Mouse (Mus musculus) adrenal gland (tissue): ENCODE results near the gene P2rx2.

Experiments
- intact Hi-C: fragments of 180-260 bp; cut with DNase I; formaldehyde crosslinking; loops from one replicate; pipeline ENCODE4 v1.15.1; 2025
- long read RNA-seq, 2 experiments: library from polyadenylated mRNA; unstranded; transcript quantifications; one replicate each; pipeline ENCODE4 v2.0.0; 2020; ENCODE audit warnings: borderline replicate concordance in 1 of 2; ENCODE audit not compliant: insufficient replicate concordance in 1 of 2

The P2rx2 gene
- long read RNA-seq, experiment 1: 0 reads
- long read RNA-seq, experiment 2, partial matches to known transcripts: 0 of 2 reads
- long read RNA-seq, experiment 2, other reads (novel, unspliced or antisense): 0 of 2 reads

DNA sequence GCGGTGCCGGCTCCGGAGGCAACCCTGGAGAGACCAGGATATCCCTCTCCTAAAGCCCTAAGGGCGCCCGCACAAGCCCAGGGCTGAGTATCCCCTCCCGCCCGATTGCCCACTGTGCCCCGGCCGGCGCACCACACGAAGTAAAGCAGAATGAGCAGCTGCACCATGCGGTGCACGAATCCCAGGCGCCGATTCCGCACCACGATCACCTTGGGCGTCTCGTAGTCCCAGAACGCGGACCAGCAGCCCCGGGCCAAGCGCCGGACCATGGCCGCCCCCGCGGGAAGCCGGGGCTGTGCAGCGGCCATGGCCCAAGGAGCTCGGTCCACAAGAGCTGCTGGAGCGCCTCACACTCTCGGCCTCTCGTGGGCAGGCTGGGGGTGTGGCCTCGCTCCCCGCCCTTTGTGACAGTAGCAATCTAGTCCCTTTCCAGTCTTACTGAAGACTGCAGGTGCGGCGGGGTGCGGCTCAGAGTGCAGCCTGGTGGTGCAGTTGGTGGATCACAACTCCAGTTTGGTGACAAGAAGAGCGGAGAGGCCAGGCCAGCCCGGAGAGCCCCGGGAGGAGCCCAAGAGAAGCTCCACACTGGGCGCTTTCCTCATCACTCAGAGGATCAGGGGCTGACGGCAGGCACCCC, at the start of gene P2rx2:
Gene P2rx2, minus strand, starts transcription at position 565 of the 637 bp plus-strand sequence.
- intact Hi-C loops: no loop called here

DNA sequence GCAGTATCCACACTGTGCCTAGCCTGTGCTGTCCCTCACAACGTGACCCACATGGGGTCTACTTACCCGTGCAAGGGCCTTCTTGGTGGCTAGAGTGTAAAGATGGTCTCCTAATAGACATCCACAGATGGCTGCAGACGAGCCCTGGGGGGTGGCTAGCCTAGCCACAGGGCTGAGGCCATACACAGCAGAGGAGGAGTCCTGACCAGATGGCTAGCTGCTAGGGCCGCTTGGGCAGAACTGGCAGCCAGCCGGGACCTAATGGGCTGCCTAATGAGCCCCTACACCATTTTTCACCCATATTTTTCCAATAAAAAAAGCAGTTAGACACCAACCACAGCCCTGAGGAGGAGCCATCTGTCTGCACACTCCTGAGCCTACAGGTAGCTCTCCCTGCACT, 49.7 kb upstream of the P2rx2 start:
- intact Hi-C loops: no loop called here

DNA sequence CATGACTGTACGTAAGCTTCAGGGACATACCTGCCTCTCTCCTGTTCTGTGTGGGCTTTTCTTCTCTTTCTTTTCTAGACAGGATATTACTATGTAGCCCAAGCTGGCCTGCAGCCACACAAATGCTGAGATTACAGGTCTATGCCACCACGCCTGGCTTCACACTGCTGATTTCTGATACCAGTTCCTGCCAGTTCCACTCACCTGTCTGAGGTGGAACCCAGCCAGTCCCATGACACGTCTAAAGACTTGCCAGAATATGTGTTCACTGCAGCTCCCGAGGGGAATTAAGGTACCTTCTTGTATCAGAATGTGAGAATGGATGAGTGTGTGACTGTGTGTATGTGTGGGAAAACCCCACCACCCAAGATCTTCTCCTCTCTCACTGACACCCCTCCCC, 47.6 kb upstream of the P2rx2 start:
- intact Hi-C loops: no loop called here

DNA sequence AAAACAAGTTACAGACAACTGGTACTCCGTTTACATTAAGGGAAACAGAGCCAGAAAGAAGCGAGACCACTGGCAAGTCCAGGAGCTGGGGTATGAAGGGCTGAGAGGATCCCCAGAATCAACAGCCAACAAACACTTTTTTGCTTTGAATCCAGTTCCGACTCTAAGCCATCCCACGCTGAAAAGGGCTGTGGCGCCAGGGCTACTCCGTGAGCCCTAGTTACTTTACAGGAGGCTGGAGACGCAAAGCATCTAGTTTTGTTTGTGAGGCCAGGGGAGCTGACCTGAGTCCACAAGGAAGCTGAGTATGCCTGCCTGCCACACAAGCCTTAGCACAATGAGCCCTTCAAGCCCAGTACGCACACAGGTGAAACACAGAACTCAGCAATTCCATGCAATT, 44.3 kb upstream of the P2rx2 start:
- intact Hi-C loops: no loop called here

DNA sequence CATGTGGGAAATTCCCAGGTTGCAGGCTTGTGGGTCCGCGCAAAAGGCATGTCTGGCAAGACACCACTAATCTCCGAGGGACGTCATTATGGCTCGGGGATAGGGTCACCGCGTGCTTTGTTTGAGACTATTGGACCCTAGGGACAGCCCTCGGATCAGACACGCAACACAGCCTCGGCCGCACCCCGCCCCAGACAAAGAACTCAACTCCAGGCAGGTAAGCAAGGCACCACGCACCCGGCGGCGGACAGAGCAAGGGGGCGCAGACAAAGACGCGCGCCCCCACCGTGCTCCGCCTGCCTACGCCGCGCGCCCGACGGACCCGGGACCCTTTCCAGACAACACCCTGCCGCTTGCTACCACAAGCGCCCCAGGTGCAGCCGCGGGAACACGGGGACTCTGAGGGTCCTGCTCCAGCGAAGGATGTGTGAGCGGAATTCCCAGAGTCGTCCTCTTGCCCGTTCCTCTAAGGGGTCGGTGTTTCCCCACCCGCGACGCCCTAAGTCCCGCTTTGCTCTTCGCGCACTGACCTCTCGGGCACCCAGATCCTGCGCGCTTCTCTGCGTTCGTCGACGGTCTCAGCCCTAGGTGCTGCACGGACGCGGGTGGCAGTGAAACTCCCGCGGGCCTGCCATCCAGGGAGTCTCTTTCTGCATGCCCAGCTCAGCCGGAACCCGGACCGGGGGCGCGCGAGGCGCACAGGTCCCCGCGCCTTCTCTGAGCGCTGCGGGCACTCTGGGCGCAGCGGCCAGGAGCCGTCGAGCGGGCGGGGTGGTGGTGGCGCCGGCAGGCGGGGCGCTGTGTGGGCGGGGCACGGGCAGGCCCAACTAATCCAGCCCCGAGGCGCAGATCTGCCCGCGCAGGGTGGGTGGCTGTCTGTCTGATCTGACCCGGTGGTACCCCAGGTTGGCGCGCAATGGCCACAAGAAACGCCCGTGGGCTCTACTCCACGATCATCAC, 43.6 kb upstream of the P2rx2 start:
- intact Hi-C loops: no loop called here

DNA sequence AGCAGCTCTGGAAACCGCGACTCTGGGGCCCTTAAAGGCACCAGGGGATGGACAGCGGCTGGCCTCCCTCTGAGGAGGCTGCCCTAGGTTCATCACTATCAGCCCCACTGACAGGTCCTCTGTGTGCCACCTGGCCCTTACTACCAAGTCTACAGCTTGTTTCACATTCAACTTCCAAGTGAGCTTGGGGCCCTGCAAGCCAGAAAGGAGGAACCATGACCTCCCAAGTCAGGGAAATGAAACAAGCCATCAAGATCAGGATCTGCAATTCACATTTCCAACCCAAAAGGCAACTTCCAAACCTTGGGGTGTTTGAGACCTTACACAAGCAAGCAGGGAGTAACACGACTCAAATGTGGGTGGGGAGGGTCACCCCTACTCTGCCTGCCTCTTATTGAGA, 42.3 kb upstream of the P2rx2 start:
- intact Hi-C loops: no loop called here

DNA sequence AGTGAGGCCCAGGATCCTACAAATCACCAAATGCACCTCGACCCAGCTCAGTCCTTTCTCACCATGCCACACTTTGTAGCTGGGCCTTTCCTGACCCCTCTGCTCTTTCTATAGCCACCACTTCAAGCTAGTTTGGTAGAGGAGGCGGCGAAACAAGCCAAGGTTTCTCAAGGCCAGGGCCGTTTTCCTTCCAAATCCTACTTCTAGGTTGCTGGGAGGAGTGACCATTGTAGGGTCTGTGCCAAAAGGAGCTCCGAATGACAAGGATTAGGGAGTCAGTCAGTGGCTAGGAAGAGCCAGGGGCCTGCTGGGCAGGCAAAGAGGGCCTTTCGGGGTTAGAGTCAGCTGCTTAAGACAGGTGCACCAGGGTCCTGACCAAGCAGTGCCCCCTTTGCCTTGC, 41.5 kb upstream of the P2rx2 start:
- intact Hi-C loops: no loop called here

DNA sequence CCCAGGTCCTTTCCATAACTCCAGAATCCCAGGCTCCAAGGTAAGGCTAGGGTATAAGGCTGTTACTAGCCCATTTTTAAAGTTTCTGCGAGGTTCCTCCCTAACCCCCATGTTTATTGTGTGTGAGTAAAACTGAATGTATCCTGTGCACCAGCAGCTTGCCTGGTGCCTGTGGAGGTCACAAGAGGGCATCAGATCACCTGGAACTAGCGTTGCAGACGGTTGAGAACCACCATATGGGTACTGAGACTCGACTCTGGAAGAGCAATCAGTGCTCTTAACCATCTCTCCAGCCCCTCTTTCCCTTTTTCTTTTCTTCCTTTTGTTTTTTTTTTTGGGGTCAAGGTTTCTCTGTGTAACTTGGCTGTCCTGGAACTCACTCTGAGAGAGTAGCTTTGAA, 36.8 kb upstream of the P2rx2 start:
- intact Hi-C loops: loop anchor here (5.0 kb wide), 1 partner anchor 47 kb away; no protein-coding TSS in a partner anchor

DNA sequence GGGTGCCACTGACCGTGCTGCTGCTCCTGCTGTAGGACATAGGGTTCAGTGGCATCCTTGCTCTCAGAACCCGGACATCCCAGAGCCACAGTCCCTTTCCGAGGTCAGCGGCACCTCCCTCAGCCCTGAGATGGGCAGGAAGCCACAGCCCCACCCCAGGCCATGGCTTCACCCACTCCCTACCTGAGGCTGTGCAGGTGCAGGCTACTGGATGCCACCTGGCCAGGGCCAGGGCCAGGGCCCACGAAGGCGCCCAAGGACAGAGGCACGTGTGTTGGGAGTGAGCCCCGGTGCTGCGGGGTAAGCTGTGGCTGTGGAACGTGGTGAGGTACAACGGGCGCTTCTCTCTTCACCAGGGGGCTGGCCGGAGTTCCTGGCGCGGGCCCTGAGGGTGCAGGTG, 36.1 kb upstream of the P2rx2 start:
- intact Hi-C loops: loop anchor here (5.0 kb wide), 1 partner anchor 48 kb away; no protein-coding TSS in a partner anchor

DNA sequence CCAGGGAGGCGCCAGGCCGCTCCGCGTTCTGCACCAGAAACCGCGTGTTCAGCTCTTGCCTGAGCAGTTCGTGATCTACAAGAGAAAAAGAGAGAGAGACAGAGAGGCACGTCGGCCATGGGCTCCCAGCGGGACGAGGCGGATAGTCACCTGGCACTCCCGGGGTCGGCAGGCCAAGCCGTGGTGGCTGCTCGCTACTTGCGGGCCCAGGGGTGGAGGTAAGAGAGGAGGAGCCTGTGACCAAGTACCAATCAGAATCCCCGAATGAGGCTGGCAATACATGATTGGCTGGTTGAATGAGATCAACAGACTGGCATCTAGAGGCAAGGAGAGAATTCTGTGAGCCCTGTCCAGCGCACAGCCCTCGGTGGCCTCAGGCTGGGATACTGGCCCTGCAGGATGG, 35.2 kb upstream of the P2rx2 start:
- intact Hi-C loops: loop anchor here (5.0 kb wide), 1 partner anchor 49 kb away; no protein-coding TSS in a partner anchor

DNA sequence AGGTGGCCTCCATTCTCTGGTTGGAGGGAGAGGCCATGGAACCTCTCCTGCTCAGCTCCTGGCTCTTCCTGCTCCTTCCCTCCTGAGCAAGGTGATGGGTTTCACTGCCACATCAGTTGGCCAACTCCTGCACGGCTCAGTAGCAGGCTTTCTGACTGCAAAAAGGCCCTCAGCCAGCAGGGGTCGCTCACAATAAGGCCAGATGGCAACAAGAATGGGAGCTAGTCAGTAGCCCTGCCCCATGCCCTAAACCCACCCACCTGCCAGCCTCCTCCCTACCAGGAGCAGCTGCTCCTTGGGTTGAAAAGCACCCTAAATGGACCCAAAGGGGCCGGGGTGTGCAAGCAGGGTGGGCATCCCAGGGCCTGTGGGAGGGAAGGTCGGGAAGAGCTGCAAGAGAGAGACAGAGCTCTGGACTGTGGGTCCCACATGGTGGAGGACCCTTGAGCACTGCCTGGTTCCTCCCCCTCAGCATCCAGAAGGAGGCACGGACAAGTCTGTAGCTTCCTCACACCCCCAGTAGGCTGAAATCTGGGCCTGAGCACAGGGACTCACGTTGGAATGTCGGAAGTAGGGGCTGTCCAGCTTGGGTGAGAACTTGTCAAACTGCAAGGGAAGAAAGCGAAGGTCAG, 33.9 kb upstream of the P2rx2 start:
- intact Hi-C loops: loop anchor here (5.0 kb wide), 1 partner anchor 50 kb away; no protein-coding TSS in a partner anchor

DNA sequence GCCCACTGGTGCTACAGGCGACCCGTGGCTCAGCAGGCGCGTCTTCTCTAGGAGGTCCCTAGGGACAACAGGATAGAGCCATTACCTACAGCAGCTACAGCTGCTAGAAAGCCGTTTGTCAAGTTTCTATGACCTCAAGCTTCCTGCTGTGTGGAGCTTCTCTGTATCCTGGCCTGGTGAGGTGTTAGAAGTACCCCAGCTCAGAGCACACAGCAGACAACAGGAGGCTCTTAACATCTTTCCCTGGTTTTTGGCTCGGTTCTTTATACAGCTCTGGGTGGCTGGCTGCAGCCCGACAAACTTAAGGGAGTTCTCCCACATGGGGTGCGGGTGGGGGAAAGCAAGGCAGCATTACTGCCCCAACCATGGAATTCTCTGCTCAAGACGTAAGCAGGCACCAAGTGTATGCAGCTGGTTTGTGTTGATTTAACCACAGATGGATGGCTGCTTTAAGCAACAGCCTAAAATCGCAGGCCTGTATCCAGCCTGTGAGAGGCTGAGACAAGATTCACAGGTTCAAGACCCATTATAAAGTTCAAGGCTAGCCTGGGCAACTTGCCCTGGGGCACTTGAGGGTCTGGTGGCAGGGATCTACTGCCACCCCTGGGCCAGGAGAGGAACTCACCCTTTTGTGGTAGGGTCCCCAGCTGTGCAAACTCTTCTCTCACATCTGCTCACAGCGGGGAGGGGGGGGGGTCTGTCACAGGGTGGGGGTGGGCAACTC, 21.0 kb upstream of the P2rx2 start:
- intact Hi-C loops: no loop called here

DNA sequence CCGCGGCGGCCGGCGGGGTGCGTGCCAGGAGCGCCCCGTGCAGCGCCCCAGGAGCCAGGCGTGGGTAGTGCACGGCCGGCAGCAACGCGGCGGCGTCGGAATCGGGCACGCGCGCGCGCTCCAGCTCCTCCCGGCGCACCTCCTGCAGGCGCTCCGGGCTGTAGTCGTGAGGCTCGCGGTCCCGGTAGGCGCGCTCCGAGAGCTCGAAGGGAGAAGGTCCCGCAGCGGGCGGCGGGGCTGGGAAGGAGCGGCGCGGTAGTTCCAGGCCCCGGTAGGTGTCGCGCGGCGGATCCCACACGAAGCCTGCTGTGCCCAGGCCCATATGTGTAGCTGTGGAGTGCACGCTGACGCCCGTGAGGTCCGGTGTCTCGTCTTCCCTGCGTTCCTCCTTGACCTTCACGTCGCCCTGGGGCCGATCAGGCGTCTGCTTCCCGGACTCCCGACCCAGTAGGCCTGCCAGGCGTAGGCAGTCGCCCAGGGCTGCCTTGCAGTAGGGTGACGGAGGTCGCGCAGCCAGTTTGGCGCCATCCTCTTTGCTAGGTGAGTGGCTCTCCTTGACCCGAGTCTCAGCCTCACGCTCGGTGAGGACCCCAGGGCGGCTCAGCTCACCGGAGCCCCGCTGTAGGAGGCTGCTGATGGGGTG, 20.3 kb upstream of the P2rx2 start:
- intact Hi-C loops: no loop called here

DNA sequence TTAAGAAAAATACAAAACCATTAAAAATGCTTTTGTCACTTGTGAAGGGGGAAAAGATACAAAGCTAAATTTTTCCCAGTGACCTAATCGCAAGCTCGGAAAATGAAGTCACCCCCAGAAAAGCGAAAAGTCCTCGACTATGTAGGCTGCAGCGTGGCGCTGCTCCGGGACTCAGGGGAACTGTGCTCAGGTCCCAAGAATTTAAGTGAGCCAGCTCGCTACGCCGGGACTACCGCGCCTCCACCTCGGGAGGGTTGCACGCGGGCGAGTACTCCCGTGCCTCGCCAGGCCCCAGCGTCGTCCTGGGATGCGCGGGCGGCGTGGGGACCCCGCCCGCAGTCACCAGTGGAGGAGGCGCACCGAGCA, 19.8 kb upstream of the P2rx2 start:
- intact Hi-C loops: no loop called here

DNA sequence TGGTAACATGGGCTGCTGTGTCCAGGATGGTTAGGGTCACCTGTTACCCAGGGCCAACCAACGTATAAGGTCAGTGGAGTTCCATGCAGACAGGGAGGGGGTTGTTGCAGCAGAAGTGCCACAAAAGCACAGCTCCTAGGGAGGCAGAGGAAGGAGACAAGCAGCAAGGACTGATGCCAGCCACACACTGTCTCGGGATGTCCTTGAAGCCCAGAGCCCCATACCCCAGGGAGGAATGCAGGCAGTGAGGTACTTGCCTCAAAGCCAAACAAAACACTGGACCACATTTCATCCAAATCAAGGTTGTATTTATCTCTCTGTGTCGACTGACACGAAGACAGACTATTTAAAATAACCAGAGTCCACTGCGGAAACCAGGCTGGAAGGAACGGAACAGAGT, 18.5 kb upstream of the P2rx2 start:
- intact Hi-C loops: no loop called here

DNA sequence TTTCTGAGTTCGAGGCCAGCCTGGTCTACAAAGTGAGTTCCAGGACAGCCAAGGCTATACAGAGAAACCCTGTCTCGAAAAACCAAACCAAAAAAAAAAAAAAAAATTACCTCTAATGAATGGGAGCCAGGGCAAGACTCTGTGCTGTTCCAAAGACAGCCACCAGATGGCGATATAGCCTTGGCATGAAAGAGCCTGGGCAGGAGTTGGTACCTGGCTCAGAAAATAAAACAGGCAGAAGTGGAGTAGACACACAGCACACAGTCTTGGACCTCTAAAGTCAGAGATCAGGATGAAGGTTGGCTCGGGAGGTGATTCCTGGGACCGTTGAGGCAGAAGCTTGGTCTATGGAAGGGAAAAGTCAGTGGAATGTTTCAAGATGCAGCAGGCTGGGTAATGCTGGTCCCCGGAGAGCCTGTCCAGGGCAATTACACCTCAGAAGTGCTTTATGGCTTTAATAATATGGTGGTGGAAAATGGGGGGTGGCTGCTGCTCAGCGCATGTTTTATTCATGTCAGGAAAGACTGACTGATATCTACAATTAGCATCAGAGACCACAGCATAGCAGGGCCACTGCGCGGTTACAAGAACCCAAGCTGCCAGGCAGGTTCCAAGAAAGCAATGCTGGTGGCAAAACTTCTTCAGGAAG, 14.6 kb upstream of the P2rx2 start:
- intact Hi-C loops: loop anchor here (2.0 to 5.0 kb wide), 2 partner anchors 71 to 280 kb away; no protein-coding TSS in a partner anchor

DNA sequence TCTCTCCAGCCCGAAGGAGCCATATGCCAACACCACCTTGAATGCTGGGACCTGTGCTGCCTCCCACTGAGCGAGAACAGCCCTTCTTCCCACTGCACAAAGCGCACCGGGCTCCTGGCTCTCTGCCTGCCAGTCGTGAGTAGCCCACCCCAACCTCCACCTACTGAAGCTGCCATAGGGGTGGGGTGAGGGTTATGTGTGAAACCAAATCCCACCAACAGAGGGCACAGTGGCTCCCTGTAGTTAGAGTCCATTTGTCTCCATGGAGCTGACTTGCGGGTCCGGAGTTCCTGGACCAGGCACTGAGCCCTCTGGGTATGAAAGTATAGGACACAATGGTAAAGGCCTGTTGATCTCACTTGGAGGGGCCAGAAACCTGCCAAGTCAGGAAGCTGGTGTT, 11.7 kb upstream of the P2rx2 start:
- intact Hi-C loops: loop anchor here (5.0 kb wide), 1 partner anchor 283 kb away; no protein-coding TSS in a partner anchor

DNA sequence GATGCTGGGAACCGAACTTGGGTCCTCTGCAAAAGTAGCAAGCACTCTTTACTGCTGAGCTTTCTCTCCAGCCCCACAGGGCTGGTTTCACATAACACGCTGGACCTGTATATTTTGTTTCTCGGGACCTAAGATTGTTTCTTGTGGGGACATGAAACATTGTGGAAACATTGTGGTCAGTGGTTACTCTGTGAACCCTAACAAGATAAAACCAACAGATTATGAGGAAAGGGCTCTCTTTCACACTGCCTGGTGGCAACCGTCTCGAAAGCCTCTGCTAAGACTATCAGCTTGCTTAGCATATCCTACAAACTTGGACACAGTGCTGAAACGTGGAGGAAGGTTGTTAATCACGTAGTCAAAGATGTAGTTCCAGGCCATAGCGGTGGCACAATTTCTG, 4.0 kb upstream of the P2rx2 start:
- intact Hi-C loops: no loop called here

DNA sequence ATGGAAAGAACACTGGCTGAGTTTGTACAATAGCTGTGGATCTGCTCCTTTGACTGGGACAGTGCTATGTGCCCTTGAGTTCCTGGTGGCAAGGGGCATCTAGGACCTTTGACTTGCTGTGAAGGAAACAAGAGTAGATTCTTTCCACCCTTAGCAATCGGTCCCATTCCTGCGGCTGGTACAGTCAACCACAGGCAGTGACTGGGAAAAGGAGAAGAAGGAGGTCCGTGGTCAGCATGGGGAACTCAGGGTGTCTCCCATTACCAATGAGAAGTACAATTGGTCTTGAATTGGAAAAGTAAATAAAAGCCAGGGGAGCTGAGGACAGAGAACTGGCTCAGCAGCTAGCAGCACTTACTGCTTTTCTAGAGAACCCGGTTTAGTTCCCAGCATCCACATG, 2.5 kb upstream of the P2rx2 start:
- intact Hi-C loops: no loop called here

DNA sequence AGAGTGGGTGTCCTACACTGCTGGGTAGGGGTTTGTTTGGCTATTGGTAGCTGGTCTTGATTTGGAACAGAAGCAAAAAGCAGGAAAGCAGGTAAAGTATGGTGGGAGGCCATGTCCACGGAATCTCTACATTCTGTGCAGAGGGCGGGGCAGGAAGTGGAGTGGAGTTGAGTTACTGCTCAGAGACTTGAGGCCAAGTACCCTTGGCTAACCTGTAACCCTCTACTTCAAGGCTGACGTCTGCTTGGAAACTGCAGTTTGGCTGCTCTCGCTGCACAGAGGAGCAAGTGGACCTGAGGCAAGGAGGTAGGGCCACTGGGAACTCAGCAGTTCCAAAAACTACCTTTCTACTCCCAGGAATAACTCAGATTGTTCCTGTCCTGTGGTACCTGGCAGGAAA, 1.5 kb upstream of the P2rx2 start, which contains the start of gene Lrcol1:
Gene Lrcol1, plus strand, starts transcription at position 207 of the 400 bp plus-strand sequence.
- intact Hi-C loops: no loop called here
